Mouse (Mus musculus): ENCODE results near the gene Phf11c. TPM values are rescaled to one million over a fixed set of nuclear protein-coding genes. Genes with fewer than 3 reads are reported as not detected.
"Not testable (repeated sequence)": the region's sequence is repeated elsewhere in the genome, so short reads cannot be mapped to it uniquely, and the experiment has no call there.

Gene Phf11c
- total RNA-seq, 2 experiments from 2014 or later = 0.14 to 0.48 TPM

- intact Hi-C loops (cut with DNase I); DNase-seq: not testable (repeated sequence)
These were observed 59.1 kb downstream of the Phf11c start for GRCm38 (mm10) chr14:59336056-59336455.

Other genes starting within 250 kb of the Phf11c start
- gene Gm5142, start 216.6 kb downstream of the Phf11c start, total RNA-seq (2021) = not detected
- 10 to 100 TPM; 43.7 to 48.6 TPM for gene Rcbtb1, start 194.2 kb downstream of the Phf11c start, total RNA-seq (2021)
- not detected for gene Gm6904, start 135.2 kb downstream of the Phf11c start, total RNA-seq (2021)
- gene Phf11a, start 97.9 kb downstream of the Phf11c start, total RNA-seq (2021) = not detected
- gene Phf11b, start 54.0 kb downstream of the Phf11c start, total RNA-seq (2021) = not detected
- gene Phf11d, start 29.9 kb downstream of the Phf11c start, total RNA-seq (2021) = under 1 TPM; 0.28 to 0.46 TPM
- 1 to 10 TPM; 4.6 to 5.8 TPM for gene Setdb2, start 45.5 kb upstream of the Phf11c start, total RNA-seq (2021)
- gene Cab39l, start 45.6 kb upstream of the Phf11c start, total RNA-seq (2021) = 10 to 100 TPM; 14.5 to 17.4 TPM
- 10 to 100 TPM; 28.3 to 31.5 TPM for gene Cdadc1, start 202.6 kb upstream of the Phf11c start, total RNA-seq (2021)
- 1 to 10 TPM; 8.1 to 8.6 TPM for gene Shisa2, start 229.9 kb upstream of the Phf11c start, total RNA-seq (2021)

Data from left cerebral cortex, postnatal 4 days (tissue).